Mouse (Mus musculus) hematopoietic stem cell, adult 5-6 weeks (primary cell): ENCODE measurements at regions not wholly inside any gene's neighbourhood (a gene's known extent, or its start where the extent isn't known, plus 50 kb on each side); places are given as distances from the start of the nearest gene placed in this dataset.

Experiments used
- ATAC-seq, 2 experiments: fragments of 125-278 bp in 1 of 2; replicated peaks in 1 of 2; 2 replicates each; pipeline ENCODE4 v1.8.0; 2016 to 2017; ENCODE audit warnings: inconsistent platforms in 2 of 2, mild to moderate bottlenecking in 2 of 2, moderate number of reproducible peaks in 2 of 2, low read depth in 1 of 2, moderate TSS enrichment in 1 of 2; ENCODE audit not compliant: low FRiP score in 2 of 2, poor library complexity in 2 of 2, severe bottlenecking in 2 of 2, insufficient read depth in 1 of 2, low TSS enrichment in 1 of 2

- no peak for ATAC-seq
Measured at GRCm38 (mm10) chr11:117434056-117434455, 50.1 kb upstream of the Gm11733 start.
